Mouse (Mus musculus): Measurements from ENCODE around the gene Olfr282. TPM values are rescaled to one million over a fixed set of nuclear protein-coding genes. Genes with fewer than 3 reads are reported as not detected.
"Not testable (repeated sequence)": the region's sequence is repeated elsewhere in the genome, so short reads cannot be mapped to it uniquely, and the experiment has no call there.

Gene Olfr282
- polyA plus RNA-seq, 1 experiment from 2014 or later, result not detected

DNA sequence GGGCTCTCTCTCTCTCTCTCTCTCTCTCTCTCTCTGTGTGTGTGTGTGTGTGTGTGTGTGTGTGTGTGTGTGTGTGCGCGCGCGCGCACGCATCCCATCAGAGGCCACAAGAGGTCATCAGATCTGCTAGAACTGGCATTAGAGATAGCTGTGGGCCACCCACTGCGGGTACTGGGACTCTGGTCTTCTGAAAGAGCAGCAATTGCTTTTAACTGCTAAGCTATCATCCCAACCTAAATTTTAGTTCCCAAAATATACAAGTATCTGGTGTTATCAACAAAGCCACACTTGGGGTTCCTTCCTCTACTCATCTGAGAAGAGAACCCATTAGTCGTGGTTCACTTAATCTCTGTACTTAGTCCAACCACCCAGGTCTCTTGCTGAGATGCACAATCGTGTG, 20.8 kb upstream of the Olfr282 start:
- Histone ChIP-seq H3K36me3 (ENCODE audit: control insufficient read depth, insufficient read depth) (no peaks in the 10 kb centered on the region), H3K9ac (ENCODE audit: low read depth, low read length) (no peak overlapping the region), H3K4me3 (ENCODE audit: low read depth, low read length) (no peak overlapping the region), H3K4me1 (ENCODE audit: control insufficient read depth, low read depth, low read length) (no peaks in the 10 kb centered on the region), H3K4me2 (ENCODE audit: low read depth, low read length) (no peak overlapping the region), H3K9me3 (replicated peaks; ENCODE audit: control insufficient read depth, low read length) (no peaks in the 10 kb centered on the region), H3K27ac (ENCODE audit: low read length) (no peak overlapping the region), H3K27me3 (ENCODE audit: control insufficient read depth, insufficient read depth, low read depth, low read length) (no peaks in the 10 kb centered on the region)
- WGBS (ENCODE audit: insufficient replicate concordance), result 63% methylated on average over 9 of the region's 9 CpGs
- no peak for ATAC-seq (ENCODE audit: low read depth)

GRCm38 (mm10) chr15:98415996-98416395, 15.0 kb upstream of the Olfr282 start:
- H3K4me1 ChIP-seq (ENCODE audit: control insufficient read depth, low read depth, low read length), result no peaks in the 10 kb centered on the region
- H3K36me3 ChIP-seq (ENCODE audit: control insufficient read depth, insufficient read depth), result no peaks in the 10 kb centered on the region
- H3K4me2 ChIP-seq (ENCODE audit: low read depth, low read length), result no peak overlapping the region
- H3K27ac ChIP-seq (ENCODE audit: low read length), result no peak overlapping the region
- no peaks in the 10 kb centered on the region for H3K9me3 ChIP-seq (replicated peaks; ENCODE audit: control insufficient read depth, low read length)
- WGBS (ENCODE audit: insufficient replicate concordance), result 28% methylated on average over 4 of the region's 4 CpGs
- H3K9ac ChIP-seq (ENCODE audit: low read depth, low read length), result no peak overlapping the region
- no peaks in the 10 kb centered on the region for H3K27me3 ChIP-seq (ENCODE audit: control insufficient read depth, insufficient read depth, low read depth, low read length)
- no peak overlapping the region for H3K4me3 ChIP-seq (ENCODE audit: low read depth, low read length)
- no peak for ATAC-seq (ENCODE audit: low read depth)

- not testable (repeated sequence) for H3K4me1 ChIP-seq (ENCODE audit: control insufficient read depth, low read depth, low read length); H3K4me3 ChIP-seq (ENCODE audit: low read depth, low read length); H3K9me3 ChIP-seq (replicated peaks; ENCODE audit: control insufficient read depth, low read length); H3K36me3 ChIP-seq (ENCODE audit: control insufficient read depth, insufficient read depth); H3K27ac ChIP-seq (ENCODE audit: low read length); H3K4me2 ChIP-seq (ENCODE audit: low read depth, low read length); H3K27me3 ChIP-seq (ENCODE audit: control insufficient read depth, insufficient read depth, low read depth, low read length); H3K9ac ChIP-seq (ENCODE audit: low read depth, low read length); ATAC-seq (ENCODE audit: low read depth)
These were observed 14.2 kb upstream of the Olfr282 start for GRCm38 (mm10) chr15:98416802-98417201.

GRCm38 (mm10) chr15:98417285-98417684, 13.7 kb upstream of the Olfr282 start:
- H3K9me3 ChIP-seq (replicated peaks; ENCODE audit: control insufficient read depth, low read length); ATAC-seq (ENCODE audit: low read depth); H3K4me1 ChIP-seq (ENCODE audit: control insufficient read depth, low read depth, low read length); H3K4me3 ChIP-seq (ENCODE audit: low read depth, low read length); H3K4me2 ChIP-seq (ENCODE audit: low read depth, low read length); H3K27ac ChIP-seq (ENCODE audit: low read length); H3K27me3 ChIP-seq (ENCODE audit: control insufficient read depth, insufficient read depth, low read depth, low read length); H3K9ac ChIP-seq (ENCODE audit: low read depth, low read length); H3K36me3 ChIP-seq (ENCODE audit: control insufficient read depth, insufficient read depth): not testable (repeated sequence)
- WGBS (ENCODE audit: insufficient replicate concordance), result 0% methylated on average over 1 of the region's 3 CpGs

- Histone ChIP-seq H3K4me3 (ENCODE audit: low read depth, low read length) (no peak overlapping the region), H3K36me3 (ENCODE audit: control insufficient read depth, insufficient read depth) (no peaks in the 10 kb centered on the region), H3K27ac (ENCODE audit: low read length) (no peak overlapping the region), H3K9me3 (replicated peaks; ENCODE audit: control insufficient read depth, low read length) (no peaks in the 10 kb centered on the region), H3K9ac (ENCODE audit: low read depth, low read length) (no peak overlapping the region), H3K4me1 (ENCODE audit: control insufficient read depth, low read depth, low read length) (no peaks in the 10 kb centered on the region), H3K27me3 (ENCODE audit: control insufficient read depth, insufficient read depth, low read depth, low read length) (no peaks in the 10 kb centered on the region), H3K4me2 (ENCODE audit: low read depth, low read length) (no peak overlapping the region)
- 58% methylated on average over 6 of the region's 7 CpGs for WGBS (ENCODE audit: insufficient replicate concordance)
- ATAC-seq (ENCODE audit: low read depth), result no peak
These were observed 12.9 kb upstream of the Olfr282 start for GRCm38 (mm10) chr15:98418096-98418495.

DNA sequence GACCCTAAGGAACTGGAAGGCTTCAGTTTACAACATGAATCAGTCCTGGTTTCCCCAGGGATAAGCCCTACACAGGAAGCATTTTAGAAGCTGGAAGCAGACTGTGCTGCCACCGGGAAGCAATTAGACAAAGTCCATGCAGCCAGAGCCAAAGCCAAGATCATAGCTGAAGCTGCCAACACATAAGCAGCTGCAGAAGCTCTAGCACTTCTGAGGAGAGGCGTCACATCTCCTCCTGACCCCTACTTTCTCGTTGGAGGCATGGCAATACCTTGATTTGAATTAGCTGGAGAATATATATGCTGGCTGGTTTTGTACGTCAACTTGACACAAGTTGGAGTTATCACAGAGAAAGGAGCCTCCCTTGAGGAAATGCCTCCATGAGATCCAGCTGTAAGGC, 10.1 kb upstream of the Olfr282 start:
- Histone ChIP-seq H3K36me3 (ENCODE audit: control insufficient read depth, insufficient read depth) (no peaks in the 10 kb centered on the region), H3K9me3 (replicated peaks; ENCODE audit: control insufficient read depth, low read length) (no peaks in the 10 kb centered on the region), H3K4me3 (ENCODE audit: low read depth, low read length) (no peak overlapping the region), H3K27ac (ENCODE audit: low read length) (no peak overlapping the region), H3K4me1 (ENCODE audit: control insufficient read depth, low read depth, low read length) (no peaks in the 10 kb centered on the region), H3K9ac (ENCODE audit: low read depth, low read length) (no peak overlapping the region), H3K4me2 (ENCODE audit: low read depth, low read length) (no peak overlapping the region), H3K27me3 (ENCODE audit: control insufficient read depth, insufficient read depth, low read depth, low read length) (no peaks in the 10 kb centered on the region)
- WGBS (ENCODE audit: insufficient replicate concordance), result 45% methylated on average over 4 of the region's 4 CpGs
- no peak for ATAC-seq (ENCODE audit: low read depth)

GRCm38 (mm10) chr15:98424326-98424725, 6.7 kb upstream of the Olfr282 start:
- Histone ChIP-seq H3K27ac (ENCODE audit: low read length) (no peak overlapping the region), H3K4me3 (ENCODE audit: low read depth, low read length) (no peak overlapping the region), H3K4me2 (ENCODE audit: low read depth, low read length) (no peak overlapping the region), H3K27me3 (ENCODE audit: control insufficient read depth, insufficient read depth, low read depth, low read length) (no peaks in the 10 kb centered on the region), H3K9me3 (replicated peaks; ENCODE audit: control insufficient read depth, low read length) (no peaks in the 10 kb centered on the region), H3K36me3 (ENCODE audit: control insufficient read depth, insufficient read depth) (no peaks in the 10 kb centered on the region), H3K4me1 (ENCODE audit: control insufficient read depth, low read depth, low read length) (no peaks in the 10 kb centered on the region), H3K9ac (ENCODE audit: low read depth, low read length) (no peak overlapping the region)
- ATAC-seq (ENCODE audit: low read depth), result no peak
- WGBS (ENCODE audit: insufficient replicate concordance), result 60% methylated on average over 14 of the region's 14 CpGs

DNA sequence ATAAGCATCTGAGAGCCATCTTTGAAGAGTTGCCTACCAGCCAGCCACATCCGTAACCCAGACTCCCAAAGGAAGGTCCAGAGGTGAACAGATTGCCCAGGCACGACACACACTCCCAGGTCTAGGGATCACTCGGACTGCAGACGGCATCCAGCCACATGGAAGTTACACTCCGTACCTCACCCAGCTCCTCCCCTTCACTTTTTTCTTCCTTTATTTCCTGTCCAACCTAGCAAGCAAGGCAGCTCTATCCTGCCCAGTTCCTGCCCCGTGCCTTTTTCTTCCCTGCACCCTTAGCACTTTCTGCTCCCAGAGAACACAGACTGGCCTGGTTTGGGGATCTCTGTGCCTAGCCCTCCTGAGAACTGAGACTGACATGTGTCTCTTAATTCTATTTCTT, 6.3 kb upstream of the Olfr282 start:
- no peak overlapping the region for H3K4me2 ChIP-seq (ENCODE audit: low read depth, low read length)

DNA sequence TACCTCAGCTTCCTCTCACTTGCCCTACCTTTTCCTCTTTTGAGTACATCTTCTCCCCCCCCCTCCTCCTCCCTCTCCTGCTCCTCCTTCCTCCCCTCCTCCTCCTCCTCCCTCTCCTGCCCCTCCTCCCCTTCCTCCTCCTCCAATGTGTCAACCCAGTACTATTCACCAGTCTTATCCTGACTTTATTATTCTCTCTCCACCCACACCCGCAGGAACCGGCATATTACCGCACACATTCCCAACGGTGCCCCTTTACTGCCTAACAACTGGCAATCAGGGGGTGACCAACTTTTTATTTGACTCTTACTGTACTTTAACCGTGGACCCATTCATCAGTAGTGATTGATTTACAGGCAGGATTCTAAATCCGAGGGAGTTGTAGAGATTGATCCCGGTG, 5.8 kb upstream of the Olfr282 start:
- no peak overlapping the region for H3K4me2 ChIP-seq (ENCODE audit: low read depth, low read length)
- H3K36me3 ChIP-seq (ENCODE audit: control insufficient read depth, insufficient read depth), result no peaks in the 10 kb centered on the region
- no peaks in the 10 kb centered on the region for H3K9me3 ChIP-seq (replicated peaks; ENCODE audit: control insufficient read depth, low read length)
- no peak overlapping the region for H3K27ac ChIP-seq (ENCODE audit: low read length)
- no peaks in the 10 kb centered on the region for H3K27me3 ChIP-seq (ENCODE audit: control insufficient read depth, insufficient read depth, low read depth, low read length)
- no peak for ATAC-seq (ENCODE audit: low read depth)
- H3K4me1 ChIP-seq (ENCODE audit: control insufficient read depth, low read depth, low read length), result no peaks in the 10 kb centered on the region
- WGBS (ENCODE audit: insufficient replicate concordance), result 70% methylated on average over 7 of the region's 7 CpGs
- no peak overlapping the region for H3K4me3 ChIP-seq (ENCODE audit: low read depth, low read length)
- no peak overlapping the region for H3K9ac ChIP-seq (ENCODE audit: low read depth, low read length)

More for the DNA sequence above, 6.3 kb upstream of the Olfr282 start:
- Histone ChIP-seq H3K27me3 (ENCODE audit: control insufficient read depth, insufficient read depth, low read depth, low read length) (no peaks in the 10 kb centered on the region), H3K9me3 (replicated peaks; ENCODE audit: control insufficient read depth, low read length) (no peaks in the 10 kb centered on the region), H3K4me1 (ENCODE audit: control insufficient read depth, low read depth, low read length) (no peaks in the 10 kb centered on the region), H3K27ac (ENCODE audit: low read length) (no peak overlapping the region), H3K9ac (ENCODE audit: low read depth, low read length) (no peak overlapping the region), H3K4me3 (ENCODE audit: low read depth, low read length) (no peak overlapping the region), H3K36me3 (ENCODE audit: control insufficient read depth, insufficient read depth) (no peaks in the 10 kb centered on the region)
- 40% methylated on average over 6 of the region's 6 CpGs for WGBS (ENCODE audit: insufficient replicate concordance)
- no peak for ATAC-seq (ENCODE audit: low read depth)

DNA sequence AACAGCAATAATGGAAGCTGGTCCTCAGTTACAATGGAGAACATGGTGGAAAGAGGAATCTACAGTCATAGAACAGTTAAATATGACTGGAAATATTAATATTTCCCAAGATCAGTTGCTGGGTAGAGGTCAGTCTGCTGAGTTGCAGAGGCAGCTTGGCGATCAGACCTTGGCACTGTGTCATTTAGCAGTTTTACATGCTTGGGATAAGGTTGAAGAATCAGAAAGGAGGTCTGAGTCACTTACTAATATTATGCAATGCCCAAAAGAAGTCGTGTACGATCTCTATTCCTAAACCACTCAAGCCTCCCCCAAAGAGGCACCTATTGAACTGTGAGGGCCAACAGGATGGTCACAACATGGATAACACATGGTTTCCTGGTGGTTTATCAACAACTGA, 13.5 kb downstream of the Olfr282 start:
- Histone ChIP-seq H3K4me1 (ENCODE audit: control insufficient read depth, low read depth, low read length) (no peaks in the 10 kb centered on the region), H3K4me2 (ENCODE audit: low read depth, low read length) (no peak overlapping the region), H3K27me3 (ENCODE audit: control insufficient read depth, insufficient read depth, low read depth, low read length) (no peaks in the 10 kb centered on the region), H3K4me3 (ENCODE audit: low read depth, low read length) (no peak overlapping the region), H3K27ac (ENCODE audit: low read length) (no peak overlapping the region), H3K9ac (ENCODE audit: low read depth, low read length) (no peak overlapping the region), H3K9me3 (replicated peaks; ENCODE audit: control insufficient read depth, low read length) (no peaks in the 10 kb centered on the region), H3K36me3 (ENCODE audit: control insufficient read depth, insufficient read depth) (no peaks in the 10 kb centered on the region)
- WGBS (ENCODE audit: insufficient replicate concordance), result 60% methylated on average over 3 of the region's 3 CpGs
- no peak for ATAC-seq (ENCODE audit: low read depth)

All from liver, embryonic 16.5 days (tissue).